Mouse (Mus musculus) embryonic facial prominence, embryonic 11.5 days (tissue): Measurements from ENCODE around the gene Rab15. TPM values are rescaled to one million over a fixed set of nuclear protein-coding genes. Genes with fewer than 3 reads are reported as not detected.

Source experiments
- ATAC-seq: fragments of 200-750 bp; cut with Nextera tagmentation; replicated peaks from 2 replicates; pipeline ENCODE4 v1.8.0; 2017; ENCODE audit warnings: low read depth; ENCODE audit not compliant: insufficient number of reproducible peaks, low FRiP score, low TSS enrichment
- DNase-seq: peaks from one replicate; pipeline ENCODE4 v3.0.0-alpha.2; 2015; ENCODE audit warnings: low spot score
- H3K27ac ChIP-seq: fragments of 300-500 bp; sonication (generic); replicated peaks from 2 replicates; pipeline ENCODE4 v1.5.1; 2014; ENCODE audit warnings: mild to moderate bottlenecking, low read depth, low read length, control low read depth
- H3K27me3 ChIP-seq: fragments of 300-500 bp; sonication (generic); 2 replicates; pipeline ENCODE4 v1.6.1; 2014; ENCODE audit warnings: mild to moderate bottlenecking, low read length, moderate library complexity, mixed read lengths; ENCODE audit not compliant: control insufficient read depth, insufficient read depth
- H3K36me3 ChIP-seq: fragments of 300-500 bp; sonication (generic); replicated peaks from 2 replicates; pipeline ENCODE4 v1.6.1; 2014; ENCODE audit warnings: low read depth, mild to moderate bottlenecking, low read length, moderate library complexity, mixed read lengths; ENCODE audit not compliant: control insufficient read depth, insufficient read depth
- H3K4me1 ChIP-seq: fragments of 300-500 bp; sonication (generic); 2 replicates; pipeline ENCODE4 v1.6.1; 2014; ENCODE audit warnings: low read length, mixed read lengths; ENCODE audit not compliant: control insufficient read depth, insufficient read depth
- H3K4me2 ChIP-seq: fragments of 300-500 bp; sonication (generic); 2 replicates; pipeline ENCODE4 v1.6.1; 2014; ENCODE audit warnings: low read depth, mild to moderate bottlenecking, control low read depth, low read length, moderate library complexity
- H3K4me3 ChIP-seq: fragments of 300-500 bp; sonication (generic); 2 replicates; pipeline ENCODE4 v1.5.1; 2014; ENCODE audit warnings: low read depth, low read length, control low read depth
- H3K9ac ChIP-seq: fragments of 300-500 bp; sonication (generic); replicated peaks from 2 replicates; pipeline ENCODE4 v1.6.1; 2014; ENCODE audit warnings: mild to moderate bottlenecking, control low read depth, low read length
- H3K9me3 ChIP-seq: fragments of 300-500 bp; sonication (generic); replicated peaks from 2 replicates; pipeline ENCODE4 v1.6.1; 2016; ENCODE audit warnings: mild to moderate bottlenecking, low read length, inconsistent platforms, mixed read lengths; ENCODE audit not compliant: control insufficient read depth
- WGBS: fragments of 180-500 bp; shearing (Covaris S2); extraction: QIAGEN DNeasy Blood & Tissue Kit; methylation state at CpG from one replicate; pipeline ENCODE4 v1.1.7; 2014; 5-methylcytosine and 5-hydroxymethylcytosine counted together
- polyA plus RNA-seq: library from polyadenylated mRNA; unstranded; fragments of >200 nt; fragmentation: Nextera tagmentation; extraction: Ambion mirVana; gene quantifications from 2 replicates; pipeline ENCODE4 v1.2.1, GENCODE M21; 2014

Rab15 gene
- polyA plus RNA-seq, 1 experiment from 2014 or later, result 11.5 TPM

- Histone ChIP-seq H3K9me3 (no peaks in the 10 kb centered on the region), H3K36me3 (no peaks in the 10 kb centered on the region), H3K4me2 (no peak overlapping the region), H3K27ac (no peak overlapping the region), H3K4me1 (no peaks in the 10 kb centered on the region), H3K9ac (no peak overlapping the region), H3K27me3 (no peaks in the 10 kb centered on the region), H3K4me3 (no peak overlapping the region)
- peak; percentile 62 for DNase-seq
- 6% methylated on average over 3 of the region's 3 CpGs for WGBS
- ATAC-seq, result no peak
These were observed 10.0 kb upstream of the Rab15 start for GRCm38 (mm10) chr12:76832704-76833103.

GRCm38 (mm10) chr12:76825283-76825682, 2.6 kb upstream of the Rab15 start:
- Histone ChIP-seq H3K4me3 (no peak overlapping the region), H3K27ac (no peak overlapping the region), H3K9ac (no peak overlapping the region), H3K4me2 (no peak overlapping the region), H3K27me3 (peaks cover 13% of the 10 kb centered on the region), H3K9me3 (no peaks in the 10 kb centered on the region), H3K4me1 (peaks cover 4% of the 10 kb centered on the region; the same call in 1 of the 2 replicates), H3K36me3 (no peaks in the 10 kb centered on the region)
- ATAC-seq (no peak), DNase-seq (no peak)
- WGBS, result 71% methylated on average over 4 of the region's 4 CpGs

- Histone ChIP-seq H3K27me3 (peaks cover 13% of the 10 kb centered on the region), H3K4me1 (peaks cover 4% of the 10 kb centered on the region; the same call in 1 of the 2 replicates), H3K36me3 (no peaks in the 10 kb centered on the region), H3K27ac (no peak overlapping the region; the same call in 1 of the 2 replicates), H3K9me3 (no peaks in the 10 kb centered on the region), H3K9ac (peak overlapping the region; percentile 85), H3K4me3 (peak overlapping the region; percentile 69), H3K4me2 (peak overlapping the region; percentile 97)
- under 1% methylated on average over 52 of the region's 66 CpGs for WGBS
- DNase-seq, result peak; percentile 50
- ATAC-seq, result peak; percentile 55
These were observed 582 bp downstream of the Rab15 start for GRCm38 (mm10) chr12:76822002-76822650.

- no peak overlapping the region for H3K9ac ChIP-seq
- H3K4me1 ChIP-seq, result peaks cover 4% of the 10 kb centered on the region; the same call in 1 of the 2 replicates
- no peak overlapping the region for H3K4me2 ChIP-seq
- no peak overlapping the region for H3K27ac ChIP-seq
- WGBS, result 43% methylated on average over 4 of the region's 4 CpGs
- no peak for ATAC-seq
- peaks cover 13% of the 10 kb centered on the region for H3K27me3 ChIP-seq
- no peak overlapping the region for H3K4me3 ChIP-seq
- H3K9me3 ChIP-seq, result no peaks in the 10 kb centered on the region
- no peak for DNase-seq
- H3K36me3 ChIP-seq, result no peaks in the 10 kb centered on the region
These were observed 2.1 kb downstream of the Rab15 start for GRCm38 (mm10) chr12:76820615-76821014.

GRCm38 (mm10) chr12:76819816-76820215, 2.9 kb downstream of the Rab15 start:
- 78% methylated on average over 6 of the region's 6 CpGs for WGBS
- peaks cover 13% of the 10 kb centered on the region for H3K27me3 ChIP-seq
- H3K9ac ChIP-seq, result no peak overlapping the region
- no peak overlapping the region for H3K4me2 ChIP-seq
- no peaks in the 10 kb centered on the region for H3K9me3 ChIP-seq
- ATAC-seq (no peak), DNase-seq (no peak)
- no peaks in the 10 kb centered on the region for H3K36me3 ChIP-seq
- no peak overlapping the region for H3K4me3 ChIP-seq
- no peak overlapping the region for H3K27ac ChIP-seq
- H3K4me1 ChIP-seq, result peaks cover 4% of the 10 kb centered on the region; the same call in 1 of the 2 replicates

- H3K27me3 ChIP-seq, result peaks cover 13% of the 10 kb centered on the region
- WGBS, result 89% methylated on average over 9 of the region's 9 CpGs
- H3K9ac ChIP-seq, result no peak overlapping the region
- H3K27ac ChIP-seq, result no peak overlapping the region
- H3K4me2 ChIP-seq, result no peak overlapping the region
- peaks cover 4% of the 10 kb centered on the region; the same call in 1 of the 2 replicates for H3K4me1 ChIP-seq
- ATAC-seq, result no peak
- no peaks in the 10 kb centered on the region for H3K9me3 ChIP-seq
- H3K36me3 ChIP-seq, result no peaks in the 10 kb centered on the region
- DNase-seq, result no peak
- H3K4me3 ChIP-seq, result no peak overlapping the region
These were observed 3.8 kb downstream of the Rab15 start for GRCm38 (mm10) chr12:76818908-76819307.

GRCm38 (mm10) chr12:76818120-76818519, 4.6 kb downstream of the Rab15 start:
- DNase-seq (peak; percentile 66), ATAC-seq (no peak; the same call in 1 of the 2 replicates)
- H3K9me3 ChIP-seq, result no peaks in the 10 kb centered on the region
- 49% methylated on average over 4 of the region's 4 CpGs for WGBS
- no peak overlapping the region for H3K9ac ChIP-seq
- H3K27ac ChIP-seq, result no peak overlapping the region
- H3K27me3 ChIP-seq, result peaks cover 13% of the 10 kb centered on the region
- peaks cover 4% of the 10 kb centered on the region; the same call in 1 of the 2 replicates for H3K4me1 ChIP-seq
- H3K4me2 ChIP-seq, result no peak overlapping the region
- H3K36me3 ChIP-seq, result no peaks in the 10 kb centered on the region
- H3K4me3 ChIP-seq, result no peak overlapping the region

- ATAC-seq (no peak), DNase-seq (no peak)
- no peaks in the 10 kb centered on the region for H3K36me3 ChIP-seq
- H3K4me3 ChIP-seq, result no peak overlapping the region
- WGBS, result 46% methylated on average over 4 of the region's 4 CpGs
- peaks cover 4% of the 10 kb centered on the region; the same call in 1 of the 2 replicates for H3K4me1 ChIP-seq
- no peak overlapping the region for H3K27ac ChIP-seq
- no peaks in the 10 kb centered on the region for H3K9me3 ChIP-seq
- no peak overlapping the region for H3K4me2 ChIP-seq
- peaks cover 10% of the 10 kb centered on the region for H3K27me3 ChIP-seq
- H3K9ac ChIP-seq, result 0 out of 2 replicates have a peak overlapping the region, but pooled peaks have one; percentile 10
These were observed 5.5 kb downstream of the Rab15 start for GRCm38 (mm10) chr12:76817176-76817575.
